Mouse (Mus musculus): ENCODE results near the gene Amelx. TPM values are rescaled to one million over a fixed set of nuclear protein-coding genes. Genes with fewer than 3 reads are reported as not detected.

Amelx gene
- not detected in 2 replicates for polyA plus RNA-seq (2021; fragmentation: Nextera tagmentation)
- long read RNA-seq, experiment 1: 0 reads
- long read RNA-seq, experiment 2: 0 reads

GRCm38 (mm10) chrX:169187100-169187499 lies at the start of gene Amelx:
Gene Amelx (minus strand): TSS chrX:169187200.

Other genes starting within 250 kb of the Amelx start
- gene Hccs, start 133.2 kb upstream of the Amelx start, polyA plus RNA-seq (2021; fragmentation: Nextera tagmentation): 26.8 and 28.7 TPM in 2 replicates